ENCODE assay signal across 9 mouse cellular contexts in the genomic region with DNA sequence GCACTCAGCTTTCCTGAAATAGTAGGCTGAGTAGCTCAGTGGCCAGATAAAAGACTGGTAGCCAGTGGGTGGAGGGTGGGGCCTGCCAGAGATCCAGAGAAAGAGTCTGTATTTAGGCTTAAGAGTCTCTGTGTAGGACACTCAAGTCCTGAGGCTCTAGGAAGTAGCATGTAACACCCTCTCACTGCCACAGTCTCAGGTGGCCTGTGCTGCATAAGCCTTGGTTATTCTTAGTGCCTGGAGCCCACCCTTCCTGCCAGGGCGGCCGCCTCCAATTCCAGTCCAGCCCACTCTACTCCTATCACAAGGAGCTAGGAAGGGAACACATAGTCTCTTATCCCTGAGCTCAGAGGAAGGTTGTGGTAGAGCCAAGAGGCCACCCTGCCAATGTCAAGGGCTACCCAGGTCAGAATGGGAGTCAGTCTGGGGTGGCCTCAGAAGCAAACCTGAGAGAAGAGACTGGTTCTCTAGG. TPM values are rescaled to one million over a fixed set of nuclear protein-coding genes. Genes with fewer than 3 reads are reported as not detected.
A peak's percentile ranks its signal among the peaks of the same experiment; 100 is the strongest.
DNase-seq lines count a peak whose midpoint lies in the region; ATAC-seq and TF ChIP-seq lines count a peak whose summit lies in the region.
"Had no signal": no experiment of that assay in that cellular context is flagged by ENCODE, and none has a peak within 500 bp of the region (broad histone marks: within the 10 kb centered on the region; RNA-seq: fewer than 3 reads in every experiment).

No protein-coding gene starts in this region.

- peaks cover 47% of the 10 kb centered on the region for H3K36me3 ChIP-seq in heart, postnatal 0 days (replicated peaks; ENCODE audit: control insufficient read depth, insufficient read depth, low read length)
- peaks cover 83% of the 10 kb centered on the region for H3K36me3 ChIP-seq in midbrain, embryonic 10.5 days

- peak; percentile 31 to 63 for DNase-seq in left cerebral cortex, adult 18-20 months (ENCODE audit: low spot score in 2 of 2)
- DNase-seq in left cerebral cortex, postnatal 10 days (ENCODE audit: extremely low spot score in 1 of 2, low spot score in 2 of 2) = no peak
- DNase-seq in heart, adult 9 months (ENCODE audit: low spot score in 2 of 2) = peak; percentile 61 to 74
- peak; percentile 75 for DNase-seq in heart, postnatal 0 days (ENCODE audit: low spot score)
- DNase-seq in lung, postnatal 10 days = peak; percentile 38
- DNase-seq in midbrain, embryonic 10.5 days (ENCODE audit: low spot score) = no peak

- H3K27ac ChIP-seq in heart, postnatal 0 days (ENCODE audit: low read depth) = peak overlapping the region; percentile 96
- H3K27ac ChIP-seq in midbrain, embryonic 10.5 days (replicated peaks) = no peak overlapping the region

- ATAC-seq in heart, postnatal 0 days (ENCODE audit: insufficient read depth, low read depth) = peak; percentile 33
- no peak for ATAC-seq in cerebellum, adult (ENCODE audit: insufficient number of reproducible peaks, low FRiP score, low TSS enrichment)
- ATAC-seq: Patski had no signal

- WGBS in heart, postnatal 0 days = 14% methylated on average over 2 of the region's 2 CpGs
- 88% methylated on average over 2 of the region's 2 CpGs for WGBS in midbrain, embryonic 10.5 days

- H3K4me2 ChIP-seq in heart, postnatal 0 days (ENCODE audit: low read depth, low read length) = peak overlapping the region; percentile 83
- H3K4me2 ChIP-seq: limb, embryonic 13.5 days had no signal

- TF ChIP-seq CTCF in heart, postnatal 0 days (IDR thresholded peaks at IDR 0.05; ENCODE audit: low read depth) = no peak

- no peaks in the 10 kb centered on the region for H3K27me3 ChIP-seq in heart, postnatal 0 days (ENCODE audit: control insufficient read depth, insufficient read depth, low read length)
- H3K27me3 ChIP-seq in midbrain, embryonic 10.5 days (ENCODE audit: low read depth, poor library complexity, severe bottlenecking) = no peaks in the 10 kb centered on the region
- H3K27me3 ChIP-seq: limb, embryonic 13.5 days; Patski had no signal

- H3K4me1 ChIP-seq in heart, postnatal 0 days (ENCODE audit: control insufficient read depth, insufficient read depth) = peaks cover 40% of the 10 kb centered on the region
- H3K4me1 ChIP-seq in midbrain, embryonic 10.5 days = no peaks in the 10 kb centered on the region; the same call in 1 of the 2 replicates
- H3K4me1 ChIP-seq: limb, embryonic 13.5 days had no signal

- peak overlapping the region; percentile 53 for H3K4me3 ChIP-seq in heart, postnatal 0 days (ENCODE audit: low read depth, low read length)
- H3K4me3 ChIP-seq in midbrain, embryonic 10.5 days = no peak overlapping the region
- H3K4me3 ChIP-seq: limb, embryonic 13.5 days had no signal

- H3K9me3 ChIP-seq in heart, postnatal 0 days (replicated peaks; ENCODE audit: control insufficient read depth, low read length) = no peaks in the 10 kb centered on the region
- H3K9me3 ChIP-seq in midbrain, embryonic 10.5 days (replicated peaks) = no peaks in the 10 kb centered on the region
- H3K9me3 ChIP-seq: limb, embryonic 13.5 days had no signal

- intact Hi-C loops in left cerebral cortex, postnatal 10 days (cut with DNase I) = no loop called here

- peak overlapping the region; percentile 79 for H3K9ac ChIP-seq in heart, postnatal 0 days (replicated peaks; ENCODE audit: low read depth, low read length)
- H3K9ac ChIP-seq: limb, embryonic 13.5 days had no signal

- TF ChIP-seq EP300 in heart, postnatal 0 days (IDR thresholded peaks at IDR 0.05; ENCODE audit: low read depth) = peak; percentile 42; the same call in 1 of the 2 replicates

RNA-seq across cellular contexts. Expression of a gene that starts 10.4 kb away (rescaled TPM):
- total RNA-seq in left cerebral cortex, adult 18-20 months (2021) = 10 to 100 TPM; 27.7 to 29.4 TPM
- total RNA-seq in left cerebral cortex, postnatal 10 days (2021) = 10 to 100 TPM; 26.7 to 27.6 TPM
- total RNA-seq in heart, postnatal 0 days (2014; rRNA removed; ENCODE audit: low replicate concordance) = 20.2 and 23.0 TPM in 2 replicates
- 17.0 and 18.6 TPM in 2 replicates for polyA plus RNA-seq in heart, postnatal 0 days (2015; fragmentation: Nextera tagmentation; extraction: Ambion mirVana)
- 35.1 and 39.2 TPM in 2 replicates for polyA plus RNA-seq in midbrain, embryonic 10.5 days (2016; fragmentation: Nextera tagmentation; extraction: Ambion mirVana)

RNA-seq across cellular contexts. Expression of a gene that starts 19.2 kb away (rescaled TPM):
- 1 to 10 TPM; 1.2 to 2.6 TPM for total RNA-seq in left cerebral cortex, adult 18-20 months (2021)
- 1 to 10 TPM; 2.1 to 2.9 TPM for total RNA-seq in left cerebral cortex, postnatal 10 days (2021)
- 1.5 TPM in 1 of 2 replicates, not detected in the other for total RNA-seq in heart, postnatal 0 days (2014; rRNA removed; ENCODE audit: low replicate concordance)
- 0.18 and 0.31 TPM in 2 replicates for polyA plus RNA-seq in heart, postnatal 0 days (2015; fragmentation: Nextera tagmentation; extraction: Ambion mirVana)
- 0.77 and 1.9 TPM in 2 replicates for polyA plus RNA-seq in midbrain, embryonic 10.5 days (2016; fragmentation: Nextera tagmentation; extraction: Ambion mirVana)

RNA-seq across cellular contexts. Expression of a gene that starts 26.2 kb away (rescaled TPM):
- total RNA-seq in left cerebral cortex, adult 18-20 months (2021) = 10 to 100 TPM; 50.5 to 61.3 TPM
- 100 to 1,000 TPM; 103 to 108 TPM for total RNA-seq in left cerebral cortex, postnatal 10 days (2021)
- 577 and 610 TPM in 2 replicates for total RNA-seq in heart, postnatal 0 days (2014; rRNA removed; ENCODE audit: low replicate concordance)
- polyA plus RNA-seq in heart, postnatal 0 days (2015; fragmentation: Nextera tagmentation; extraction: Ambion mirVana) = 146 and 148 TPM in 2 replicates
- polyA plus RNA-seq in midbrain, embryonic 10.5 days (2016; fragmentation: Nextera tagmentation; extraction: Ambion mirVana) = 87.6 and 103 TPM in 2 replicates

RNA-seq across cellular contexts. Expression of a gene that starts 38.9 kb away (rescaled TPM):
- total RNA-seq in left cerebral cortex, adult 18-20 months (2021) = 10 to 100 TPM; 51.8 to 69.8 TPM
- 10 to 100 TPM; 78.8 to 80.9 TPM for total RNA-seq in left cerebral cortex, postnatal 10 days (2021)
- 9.6 and 24.1 TPM in 2 replicates for total RNA-seq in heart, postnatal 0 days (2014; rRNA removed; ENCODE audit: low replicate concordance)
- 7.8 and 8.1 TPM in 2 replicates for polyA plus RNA-seq in heart, postnatal 0 days (2015; fragmentation: Nextera tagmentation; extraction: Ambion mirVana)
- polyA plus RNA-seq in midbrain, embryonic 10.5 days (2016; fragmentation: Nextera tagmentation; extraction: Ambion mirVana) = 32.5 and 34.4 TPM in 2 replicates

RNA-seq across cellular contexts. Expression of a gene that starts 47.2 kb away (rescaled TPM):
- 1 to 10 TPM; 2.2 to 2.6 TPM for total RNA-seq in left cerebral cortex, adult 18-20 months (2021)
- 1 to 10 TPM; 1.3 to 2.0 TPM for total RNA-seq in left cerebral cortex, postnatal 10 days (2021)
- total RNA-seq in heart, postnatal 0 days (2014; rRNA removed; ENCODE audit: low replicate concordance) = 0.61 and 0.97 TPM in 2 replicates
- polyA plus RNA-seq in heart, postnatal 0 days (2015; fragmentation: Nextera tagmentation; extraction: Ambion mirVana) = 0.04 TPM in 2 replicates
- polyA plus RNA-seq in midbrain, embryonic 10.5 days (2016; fragmentation: Nextera tagmentation; extraction: Ambion mirVana) = 0.02 and 0.07 TPM in 2 replicates

Comparison
In these comparisons a context has a peak if more than half of its experiments do, and no peak if none do; other contexts are left out.
1. DNase-seq: peak in left cerebral cortex, adult 18-20 months (2 of 2), heart, adult 9 months (2 of 2), heart, postnatal 0 days (single experiment) and lung, postnatal 10 days (single experiment); none in left cerebral cortex, postnatal 10 days (0 of 2) and midbrain, embryonic 10.5 days (single experiment).